Mouse (Mus musculus) bone marrow, adult 2 months (tissue): ENCODE measurements around the gene Rhobtb1. TPM values are rescaled to one million over a fixed set of nuclear protein-coding genes. Genes with fewer than 3 reads are reported as not detected.

Source experiments
- H3K27ac ChIP-seq: fragments of 200-500 bp; 2 replicates; pipeline ENCODE4 v1.5.1; 2012; ENCODE audit warnings: low read depth, mild to moderate bottlenecking, control low read depth, inconsistent platforms, low read length; ENCODE audit not compliant: control insufficient read depth, poor library complexity, insufficient read depth
- H3K4me1 ChIP-seq: fragments of 200-500 bp; 2 replicates; pipeline ENCODE4 v1.6.1; 2011; ENCODE audit warnings: low read length; ENCODE audit not compliant: control insufficient read depth, insufficient read depth
- H3K4me3 ChIP-seq: fragments of 200-500 bp; replicated peaks from 2 replicates; pipeline ENCODE3; 2011; ENCODE audit warnings: mild to moderate bottlenecking, low read depth, low read length, control low read depth; ENCODE audit not compliant: control insufficient read depth
- CTCF ChIP-seq: fragments of 200-500 bp; IDR thresholded peaks from 2 replicates; pipeline ENCODE4 v1.5.1; 2011; ENCODE audit warnings: low read length, control low read depth; ENCODE audit not compliant: control insufficient read depth, insufficient read depth
- POLR2A ChIP-seq: fragments of 200-500 bp; IDR thresholded peaks from 2 replicates; pipeline ENCODE4 v1.6.1; 2011; ENCODE audit warnings: low read depth, mild to moderate bottlenecking, control low read depth, low read length, borderline replicate concordance; ENCODE audit not compliant: control insufficient read depth
- WGBS: fragments of 180-500 bp; shearing (Covaris S2); methylation state at CpG from one replicate; pipeline ENCODE4 v1.1.7; 2018; 5-methylcytosine and 5-hydroxymethylcytosine counted together
- polyA plus RNA-seq: library from polyadenylated mRNA; stranded (reverse); fragments of >200 nt; gene quantifications from 2 replicates; pipeline ENCODE4 v1.2.4, GENCODE M21; 2011; ENCODE audit warnings: low replicate concordance; ENCODE audit not compliant: missing spikeins, insufficient read depth, insufficient read length

Gene Rhobtb1
- polyA plus RNA-seq, 1 experiment = 2.2 TPM

DNA sequence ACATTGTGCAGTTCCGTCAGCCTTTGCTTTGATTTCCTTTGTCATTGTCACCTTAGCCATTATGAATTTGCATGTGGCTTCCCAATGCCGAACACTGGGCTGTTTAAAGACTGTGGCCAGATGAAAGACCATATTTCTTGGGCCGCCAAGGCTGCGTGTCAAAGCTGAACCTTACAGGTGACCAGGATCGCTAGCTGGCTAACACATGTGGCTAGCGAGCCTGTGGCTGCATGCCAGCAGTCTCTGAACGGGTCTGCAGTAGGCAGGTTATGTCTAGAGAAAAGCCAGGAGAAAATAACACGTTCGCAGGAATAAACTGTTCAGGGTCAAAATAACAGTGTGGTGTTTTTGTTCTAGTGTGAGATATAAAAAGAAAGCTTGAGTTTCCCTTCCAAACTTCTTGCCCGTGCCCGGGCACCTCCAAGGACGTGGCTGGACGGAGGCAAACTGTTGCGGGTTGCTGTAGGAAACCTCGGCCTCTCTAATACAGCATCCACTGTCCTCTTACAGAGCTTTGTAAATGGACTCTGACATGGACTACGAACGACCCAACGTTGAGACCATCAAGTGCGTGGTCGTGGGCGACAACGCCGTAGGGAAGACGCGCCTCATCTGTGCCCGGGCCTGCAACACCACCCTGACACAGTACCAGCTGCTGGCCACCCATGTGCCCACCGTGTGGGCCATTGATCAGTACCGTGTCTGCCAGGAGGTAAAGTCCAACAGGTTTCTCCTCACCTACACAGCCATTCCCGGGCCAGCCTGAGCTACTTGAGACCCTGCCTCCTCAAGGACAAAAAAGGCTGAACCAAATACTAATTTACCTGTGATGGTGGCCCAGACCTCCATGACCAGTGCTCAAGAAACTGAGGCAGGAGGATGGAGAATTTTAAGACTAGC is 97.3 kb downstream of the Rhobtb1 start:
- TF ChIP-seq POLR2A (no peak), CTCF (no peak)
- Histone ChIP-seq H3K27ac (no peak overlapping the region), H3K4me1 (peaks cover 7% of the 10 kb centered on the region), H3K4me3 (no peak overlapping the region)
- whole genome bisulfite sequencing = 83% methylated on average over 29 of the region's 29 CpGs

GRCm38 (mm10) chr10:69251254-69251653 is 100.0 kb downstream of the Rhobtb1 start:
- no peak for TF ChIP-seq CTCF
- no peak for TF ChIP-seq POLR2A
- WGBS = 87% methylated on average over 6 of the region's 6 CpGs
- Histone ChIP-seq H3K27ac (no peak overlapping the region), H3K4me3 (no peak overlapping the region), H3K4me1 (peaks cover 9% of the 10 kb centered on the region)

- TF ChIP-seq CTCF = no peak
- no peak for TF ChIP-seq POLR2A
Measured at GRCm38 (mm10) chr10:69252112-69253074, 101.2 kb downstream of the Rhobtb1 start.

DNA sequence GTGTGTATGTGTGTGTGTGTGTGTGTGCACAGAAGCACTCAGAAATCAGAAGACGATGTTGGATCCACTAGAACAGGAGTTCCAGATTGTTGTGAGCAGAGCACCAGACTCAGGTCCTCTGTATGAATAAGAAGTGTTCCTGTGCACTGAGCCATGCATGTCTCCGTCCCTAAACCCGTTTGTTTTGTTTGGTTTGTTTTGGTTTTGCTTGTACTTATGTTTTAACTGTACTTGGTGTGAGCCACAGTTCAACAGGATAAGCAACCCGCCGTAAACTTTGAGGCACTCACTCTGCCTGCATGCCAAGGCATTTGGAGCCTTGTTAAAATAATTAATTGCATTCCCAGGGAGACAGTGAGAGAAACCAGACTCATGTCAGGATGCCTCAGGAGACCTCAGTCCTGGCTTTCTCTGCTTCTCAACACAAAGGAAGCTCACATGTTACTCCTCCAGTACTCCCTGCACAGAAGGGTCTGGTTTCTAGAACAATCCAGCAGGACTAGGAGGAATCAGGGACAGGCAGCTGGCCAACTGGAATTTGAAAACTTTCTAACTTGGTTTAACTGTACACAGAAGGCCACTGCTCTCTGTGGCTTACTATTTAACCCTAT is 101.9 kb downstream of the Rhobtb1 start:
- Histone ChIP-seq H3K27ac (no peak overlapping the region; the same call in 1 of the 2 replicates), H3K4me1 (peaks cover 5% of the 10 kb centered on the region), H3K4me3 (no peak overlapping the region)
- 34% methylated on average over 5 of the region's 5 CpGs for WGBS
- TF ChIP-seq POLR2A = no peak
- no peak for TF ChIP-seq CTCF

More at GRCm38 (mm10) chr10:69252112-69253074, 101.2 kb downstream of the Rhobtb1 start:
- peaks cover 7% of the 10 kb centered on the region for H3K4me1 ChIP-seq
- WGBS = 48% methylated on average over 17 of the region's 17 CpGs
- no peak overlapping the region for H3K4me3 ChIP-seq
- peak overlapping the region; percentile 46 for H3K27ac ChIP-seq

- H3K27ac ChIP-seq = no peak overlapping the region
- H3K4me1 ChIP-seq = peaks cover 4% of the 10 kb centered on the region; the same call in 1 of the 2 replicates
- 69% methylated on average over 5 of the region's 5 CpGs for WGBS
- TF ChIP-seq CTCF (no peak), POLR2A (no peak)
- no peak overlapping the region for H3K4me3 ChIP-seq
Measured at GRCm38 (mm10) chr10:69253686-69254080, 102.4 kb downstream of the Rhobtb1 start.

DNA sequence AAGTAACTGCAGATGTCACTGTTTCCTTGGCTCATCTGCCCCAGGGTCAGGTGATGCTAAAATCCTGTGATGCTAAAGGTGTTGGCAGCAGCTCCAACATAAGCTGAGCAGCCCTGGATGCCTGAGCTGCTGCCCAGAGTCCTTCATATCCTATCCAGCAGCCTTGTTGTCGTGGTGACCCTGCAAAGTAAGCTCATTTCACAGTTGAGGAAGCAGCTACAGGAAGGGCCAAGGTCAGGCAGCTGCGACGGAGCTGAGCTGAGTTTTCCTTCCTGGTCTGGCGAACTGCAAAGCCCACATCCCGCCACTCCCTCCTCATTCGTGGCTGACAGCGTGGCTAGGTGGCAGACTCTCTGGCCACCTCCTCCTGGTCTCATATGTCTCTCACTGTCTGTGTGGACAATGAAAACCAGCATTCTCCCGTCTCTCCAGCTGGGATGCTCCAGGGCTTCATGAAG is 103.2 kb downstream of the Rhobtb1 start:
- TF ChIP-seq CTCF = no peak
- Histone ChIP-seq H3K4me3 (no peak overlapping the region), H3K27ac (0 out of 2 replicates have a peak overlapping the region, but pooled peaks have one; percentile 9), H3K4me1 (peaks cover 4% of the 10 kb centered on the region; the same call in 1 of the 2 replicates)
- WGBS = 3% methylated on average over 8 of the region's 8 CpGs

DNA sequence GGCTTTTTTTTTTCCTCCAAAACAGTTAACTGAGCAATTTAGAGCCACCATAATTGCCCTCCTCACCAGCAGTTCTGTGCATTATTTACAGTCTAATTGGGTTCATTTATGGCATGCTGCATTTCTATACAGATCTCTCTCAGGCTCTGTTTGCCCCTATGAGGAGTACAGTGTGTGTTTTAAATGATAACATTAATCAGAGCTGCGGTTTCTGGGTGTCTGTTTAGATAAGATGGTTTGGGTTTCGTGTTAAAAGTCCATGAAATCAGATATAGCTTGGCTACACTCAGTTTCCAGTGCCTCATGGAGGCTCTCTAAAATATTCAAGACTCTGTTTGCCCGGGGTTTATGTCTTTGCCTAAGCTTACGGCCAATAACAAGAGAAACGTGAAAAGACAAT is 104.4 kb downstream of the Rhobtb1 start:
- no peak for TF ChIP-seq CTCF
- TF ChIP-seq POLR2A = no peak
- H3K4me1 ChIP-seq = peaks cover 4% of the 10 kb centered on the region; the same call in 1 of the 2 replicates
- H3K4me3 ChIP-seq = no peak overlapping the region
- WGBS = 65% methylated on average over 5 of the region's 5 CpGs
- H3K27ac ChIP-seq = no peak overlapping the region
